Mouse (Mus musculus) ES-E14 (cell line): ENCODE data around the gene Eepd1. TPM values are rescaled to one million over a fixed set of nuclear protein-coding genes. Genes with fewer than 3 reads are reported as not detected.
A peak's percentile ranks its signal among the peaks of the same experiment; 100 is the strongest.

Experiments used
- DNase-seq: peaks from one replicate; pipeline ENCODE4 v3.0.0-alpha.2; 2013; ENCODE audit warnings: low read depth, low spot score
- H3K27ac ChIP-seq: 2 replicates; pipeline ENCODE4 v1.5.1; 2012; ENCODE audit warnings: low read depth, mild to moderate bottlenecking, low read length, moderate library complexity, mixed read lengths; ENCODE audit not compliant: poor library complexity, insufficient read depth, severe bottlenecking
- H3K36me3 ChIP-seq: 2 replicates; pipeline ENCODE4 v1.6.1; 2012; ENCODE audit warnings: mild to moderate bottlenecking, low read length, moderate library complexity, mixed read lengths; ENCODE audit not compliant: control insufficient read depth, poor library complexity, insufficient read depth, severe bottlenecking
- H3K4me1 ChIP-seq, 2 experiments: fragments of 150-350 bp in 1 of 2; sonication (generic) in 1 of 2; 2 replicates each; pipeline ENCODE4 v1.6.1; 2012; ENCODE audit warnings: low read length in 2 of 2, mild to moderate bottlenecking in 1 of 2, mixed read lengths in 1 of 2; ENCODE audit not compliant: control insufficient read depth in 2 of 2, insufficient read depth in 2 of 2, poor library complexity in 1 of 2
- H3K4me3 ChIP-seq, 2 experiments: fragments of 150-350 bp in 1 of 2; sonication (generic) in 1 of 2; 2 replicates each; pipeline ENCODE4 v1.5.1; 2012; ENCODE audit warnings: low read length in 2 of 2, low read depth in 1 of 2, mild to moderate bottlenecking in 1 of 2, mixed read lengths in 1 of 2; ENCODE audit not compliant: insufficient read depth in 1 of 2, poor library complexity in 1 of 2, severe bottlenecking in 1 of 2
- H3K9ac ChIP-seq: 2 replicates; pipeline ENCODE4 v1.6.1; 2012; ENCODE audit warnings: low read depth, mild to moderate bottlenecking, low read length, mixed read lengths; ENCODE audit not compliant: poor library complexity, insufficient read depth, severe bottlenecking
- H3K9me3 ChIP-seq: fragments of 150-350 bp; sonication (generic); 2 replicates; pipeline ENCODE4 v1.6.1; 2012; ENCODE audit warnings: low read depth, mild to moderate bottlenecking, low read length; ENCODE audit not compliant: control insufficient read depth, insufficient read depth
- CHD2 ChIP-seq: IDR thresholded peaks from 2 replicates; pipeline ENCODE4 v1.6.1; 2014; ENCODE audit warnings: mild to moderate bottlenecking, low read depth, low read length, inconsistent platforms
- HCFC1 ChIP-seq: IDR thresholded peaks from 2 replicates; pipeline ENCODE4 v1.6.1; 2012; ENCODE audit warnings: low read length, inconsistent platforms, borderline replicate concordance; ENCODE audit not compliant: insufficient read depth
- MAFK ChIP-seq: IDR thresholded peaks from 2 replicates; pipeline ENCODE4 v1.6.1; 2014; ENCODE audit warnings: mild to moderate bottlenecking, low read depth, low read length, inconsistent platforms; ENCODE audit not compliant: insufficient read depth
- ZC3H11A ChIP-seq: IDR thresholded peaks from 2 replicates; pipeline ENCODE4 v1.6.1; 2012; ENCODE audit warnings: low read depth, mild to moderate bottlenecking, inconsistent platforms, low read length, borderline replicate concordance
- ZNF384 ChIP-seq: IDR thresholded peaks from 2 replicates; pipeline ENCODE4 v1.6.1; 2012; ENCODE audit warnings: low read depth, low read length, inconsistent platforms
- in situ Hi-C, 2 experiments: fragments of 600-800 bp; cut with MboI; formaldehyde crosslinking; loops; one replicate each; pipeline ENCODE4 v1.15.1; 2025; ENCODE audit warnings: low sequenced_read_pairs in 2 of 2, inconsistent platforms in 1 of 2; ENCODE audit not compliant: unreplicated experiment in 2 of 2
- total RNA-seq: library from RNA; depleted of rRNA; stranded (reverse); fragments of 300-350 nt; gene quantifications from 2 replicates; pipeline ENCODE4 v1.2.3, GENCODE M21; 2012; rRNA removed

Gene Eepd1
- total RNA-seq, 1 experiment = 3.5 TPM

DNA sequence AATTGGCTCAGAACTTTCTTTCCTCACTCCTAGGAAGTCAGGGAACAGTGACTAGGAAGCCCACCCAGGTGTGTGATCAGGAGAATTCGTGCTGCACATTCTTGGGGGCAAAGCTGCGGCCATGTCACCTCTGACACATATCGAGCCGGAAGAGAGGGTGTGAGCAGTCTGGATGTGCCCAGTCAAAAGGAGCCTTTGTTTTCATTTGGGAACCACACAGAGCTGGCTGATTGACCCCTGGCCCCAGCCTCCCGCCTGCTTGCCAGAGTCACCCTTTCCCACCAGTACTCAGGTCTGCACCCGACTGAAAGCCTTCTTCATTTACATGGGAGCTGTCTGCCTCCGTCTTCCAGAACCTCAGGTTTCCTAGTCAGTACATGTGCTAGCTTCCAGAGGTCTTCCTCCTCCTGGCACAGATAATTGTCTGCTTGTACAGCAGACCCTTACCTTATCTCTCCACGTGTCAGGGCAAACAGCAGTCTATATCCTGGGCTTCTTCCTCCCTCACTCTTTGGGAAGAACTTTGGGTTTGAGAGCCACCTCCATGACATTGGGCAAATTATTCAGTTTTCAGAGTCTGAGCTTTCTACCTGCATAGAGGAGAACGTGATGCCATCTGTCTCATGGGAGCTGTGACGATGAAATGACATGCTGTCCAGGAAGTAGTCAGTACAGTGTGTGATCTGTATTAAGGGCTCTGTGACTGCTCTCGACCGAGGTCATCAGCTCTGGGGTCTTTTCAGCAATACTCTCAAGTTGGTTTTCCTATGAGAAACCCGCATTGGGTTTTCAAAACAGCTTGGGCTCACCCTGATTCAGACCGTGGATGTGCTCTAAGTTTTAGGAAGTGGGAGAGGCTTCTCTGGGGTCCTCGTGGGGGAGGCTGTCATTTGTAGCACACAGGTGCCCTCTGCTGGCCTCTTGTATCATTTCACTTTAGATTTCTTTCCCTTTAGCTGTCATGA lies 110.3 kb downstream of the Eepd1 start:
- H3K4me1 ChIP-seq = no peaks in the 10 kb centered on the region
- no peak overlapping the region for H3K9ac ChIP-seq
- no peak overlapping the region for H3K27ac ChIP-seq
- TF ChIP-seq ZC3H11A (peak; percentile 89), ZNF384 (no peak)
- H3K4me3 ChIP-seq = no peak overlapping the region
- no peaks in the 10 kb centered on the region for H3K36me3 ChIP-seq
- H3K9me3 ChIP-seq = no peaks in the 10 kb centered on the region
- in situ Hi-C loops = loop anchor here in 1 of 2 experiments (10.0 kb wide), 1 partner anchor 417 kb away; no protein-coding TSS in a partner anchor
- DNase-seq = peak; percentile 57

DNA sequence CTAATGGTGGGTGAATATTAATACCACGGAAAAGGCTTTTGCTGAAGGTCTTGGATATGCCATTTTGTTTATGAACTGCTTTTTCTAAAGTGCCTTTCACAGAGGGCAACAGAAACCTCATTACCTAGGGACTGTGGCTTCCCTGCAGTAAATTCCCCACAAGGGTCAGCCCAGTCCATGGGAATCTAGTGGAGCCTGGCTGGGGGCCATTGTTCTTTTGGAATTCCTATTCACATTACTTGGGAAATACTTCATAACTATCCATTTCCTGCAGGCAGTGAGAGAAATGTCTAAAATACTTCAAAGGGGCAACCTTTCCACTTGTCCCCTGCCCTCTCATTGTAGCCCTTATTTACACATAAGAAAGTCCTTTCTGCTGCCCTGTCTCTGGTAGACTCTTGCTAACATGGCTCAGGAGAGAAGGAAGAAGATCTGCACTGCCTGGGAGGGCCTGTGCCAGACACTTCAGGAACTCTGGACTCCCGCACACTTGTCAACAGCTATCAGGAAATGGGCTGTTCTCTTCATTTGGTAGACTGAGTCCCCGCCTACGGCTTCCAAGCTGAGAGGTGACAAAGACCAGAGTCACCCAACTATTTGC lies 111.1 kb downstream of the Eepd1 start:
- Histone ChIP-seq H3K4me1 (no peaks in the 10 kb centered on the region), H3K9ac (no peak overlapping the region), H3K4me3 (no peak overlapping the region), H3K9me3 (no peaks in the 10 kb centered on the region), H3K36me3 (no peaks in the 10 kb centered on the region), H3K27ac (no peak overlapping the region)
- DNase-seq = no peak
- in situ Hi-C loops = loop anchor here in 1 of 2 experiments (10.0 kb wide), 1 partner anchor 418 kb away; no protein-coding TSS in a partner anchor
- no peak for TF ChIP-seq ZNF384
- TF ChIP-seq HCFC1 = no peak
- no peak for TF ChIP-seq ZC3H11A
- no peak for TF ChIP-seq MAFK
- no peak for TF ChIP-seq CHD2

DNA sequence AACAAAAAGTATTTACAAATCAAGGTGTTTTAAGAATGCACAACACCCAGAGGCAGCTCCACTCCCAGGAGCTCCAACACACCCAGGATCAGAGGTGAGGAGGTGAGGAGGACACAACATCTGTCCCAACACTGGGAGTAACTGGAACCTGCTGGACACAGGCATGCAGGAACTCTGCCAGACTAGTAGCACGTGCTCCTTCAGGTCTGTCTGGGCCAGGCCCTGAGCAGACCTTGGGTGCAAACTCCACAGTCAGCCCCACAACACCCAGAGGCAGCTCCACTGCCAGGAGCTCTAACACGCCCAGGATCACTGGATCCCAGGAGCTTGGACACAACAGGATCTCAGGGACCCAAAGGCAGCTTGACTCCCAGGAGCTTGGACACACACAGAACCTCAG lies 143.4 kb downstream of the Eepd1 start:
- in situ Hi-C loops = no loop called here
- Histone ChIP-seq H3K4me1 (no peaks in the 10 kb centered on the region), H3K36me3 (no peaks in the 10 kb centered on the region), H3K27ac (no peak overlapping the region), H3K9ac (no peak overlapping the region), H3K4me3 (no peak overlapping the region), H3K9me3 (no peaks in the 10 kb centered on the region)
- TF ChIP-seq MAFK = no peak
- no peak for DNase-seq

DNA sequence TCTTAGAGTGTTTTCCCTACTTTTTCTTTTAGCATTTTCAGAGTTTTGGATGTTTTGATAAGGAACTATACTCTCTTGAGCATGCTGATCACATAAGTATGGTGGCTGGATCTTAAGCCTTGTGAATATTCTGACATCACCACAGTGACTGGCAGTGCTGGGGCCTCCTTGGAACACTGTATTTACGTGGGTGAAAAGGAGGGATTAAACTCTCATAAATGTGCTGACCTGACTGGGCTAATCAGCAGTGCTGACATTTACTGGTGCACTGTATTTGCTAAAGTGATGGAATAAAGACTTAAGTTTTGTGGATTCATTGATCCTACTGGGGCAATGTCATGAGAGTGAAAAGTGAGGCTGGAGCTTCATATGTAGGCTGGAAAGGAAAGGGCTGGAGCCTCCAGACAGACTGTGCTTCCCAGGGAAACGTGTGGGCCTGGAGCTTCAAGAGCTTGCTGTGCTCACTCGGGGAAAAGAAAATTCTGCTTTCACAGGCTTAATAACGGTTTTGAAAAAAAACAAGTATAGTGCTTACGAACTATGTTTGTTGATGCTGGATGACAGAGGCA lies 148.3 kb downstream of the Eepd1 start:
- in situ Hi-C loops = no loop called here
- Histone ChIP-seq H3K36me3 (no peaks in the 10 kb centered on the region), H3K4me1 (no peaks in the 10 kb centered on the region), H3K9me3 (no peaks in the 10 kb centered on the region), H3K4me3 (no peak overlapping the region), H3K27ac (no peak overlapping the region), H3K9ac (no peak overlapping the region)
- DNase-seq = no peak
- no peak for TF ChIP-seq MAFK
- no peak for TF ChIP-seq ZC3H11A
- TF ChIP-seq CHD2 = no peak
- no peak for TF ChIP-seq ZNF384
- TF ChIP-seq HCFC1 = no peak

Other genes with a start within 250 kb of the Eepd1 start
- 58.6 and 110 TPM in 2 replicates for gene Sept7, start 229.1 kb upstream of the Eepd1 start, total RNA-seq